Mouse (Mus musculus) WW6 (cell line): ENCODE measurements around the gene Rab15.
"Not testable (repeated sequence)": the region's sequence is repeated elsewhere in the genome, so short reads cannot be mapped to it uniquely, and the experiment has no call there.

Experiments used
- DNase-seq: peaks from one replicate; pipeline ENCODE4 v3.0.0-alpha.2; 2013; ENCODE audit warnings: low read depth, low spot score

The Rab15 gene

GRCm38 (mm10) chr12:76822651-76823041, at the start of gene Rab15:
TSS of gene Rab15 (minus strand) at chr12:76822908.
- no peak for DNase-seq

- DNase-seq, result no peak
Measured at GRCm38 (mm10) chr12:76869561-76869960, 46.9 kb upstream of the Rab15 start.

GRCm38 (mm10) chr12:76868463-76869198, 45.9 kb upstream of the Rab15 start:
- DNase-seq, result no peak

- no peak for DNase-seq
Measured at GRCm38 (mm10) chr12:76867586-76868280, 45.0 kb upstream of the Rab15 start.

GRCm38 (mm10) chr12:76865266-76865665, 42.6 kb upstream of the Rab15 start:
- DNase-seq, result no peak

- no peak for DNase-seq
Measured at GRCm38 (mm10) chr12:76863651-76864050, 40.9 kb upstream of the Rab15 start.

GRCm38 (mm10) chr12:76858788-76859187, 36.1 kb upstream of the Rab15 start:
- DNase-seq, result not testable (repeated sequence)

- DNase-seq, result no peak
Measured at GRCm38 (mm10) chr12:76857087-76857486, 34.4 kb upstream of the Rab15 start.

- no peak for DNase-seq
Measured at GRCm38 (mm10) chr12:76853378-76854142, 30.9 kb upstream of the Rab15 start.

GRCm38 (mm10) chr12:76852419-76852818, 29.7 kb upstream of the Rab15 start:
- no peak for DNase-seq

- DNase-seq, result no peak
Measured at GRCm38 (mm10) chr12:76844346-76845061, 21.8 kb upstream of the Rab15 start.

- no peak for DNase-seq
Measured at GRCm38 (mm10) chr12:76840081-76840480, 17.4 kb upstream of the Rab15 start.

- no peak for DNase-seq
Measured at GRCm38 (mm10) chr12:76839298-76839697, 16.6 kb upstream of the Rab15 start.

GRCm38 (mm10) chr12:76837844-76838650, 15.3 kb upstream of the Rab15 start:
- no peak for DNase-seq

- DNase-seq, result peak; percentile 88
Measured at GRCm38 (mm10) chr12:76837101-76837843, 14.6 kb upstream of the Rab15 start.

GRCm38 (mm10) chr12:76832704-76833103, 10.0 kb upstream of the Rab15 start:
- no peak for DNase-seq

- DNase-seq, result no peak
Measured at GRCm38 (mm10) chr12:76825283-76825682, 2.6 kb upstream of the Rab15 start.

- no peak for DNase-seq
Measured at GRCm38 (mm10) chr12:76822002-76822650, 582 bp downstream of the Rab15 start.

- no peak for DNase-seq
Measured at GRCm38 (mm10) chr12:76820615-76821014, 2.1 kb downstream of the Rab15 start.

GRCm38 (mm10) chr12:76819816-76820215, 2.9 kb downstream of the Rab15 start:
- DNase-seq, result no peak
